Mouse (Mus musculus): ENCODE measurements around the gene Itpka.

- TF ChIP-seq POLR2A (IDR thresholded peaks at IDR 0.05; ENCODE audit: low read depth, low read length) (no peak), CTCF (IDR thresholded peaks at IDR 0.05; ENCODE audit: extremely low read depth, insufficient read depth, insufficient read length, insufficient replicate concordance) (peak; percentile 41; the same call in 1 of the 2 replicates)
Observed at GRCm38 (mm10) chr2:119798246-119798927, 56.2 kb downstream of the Itpka start.
